In the genomic region with DNA sequence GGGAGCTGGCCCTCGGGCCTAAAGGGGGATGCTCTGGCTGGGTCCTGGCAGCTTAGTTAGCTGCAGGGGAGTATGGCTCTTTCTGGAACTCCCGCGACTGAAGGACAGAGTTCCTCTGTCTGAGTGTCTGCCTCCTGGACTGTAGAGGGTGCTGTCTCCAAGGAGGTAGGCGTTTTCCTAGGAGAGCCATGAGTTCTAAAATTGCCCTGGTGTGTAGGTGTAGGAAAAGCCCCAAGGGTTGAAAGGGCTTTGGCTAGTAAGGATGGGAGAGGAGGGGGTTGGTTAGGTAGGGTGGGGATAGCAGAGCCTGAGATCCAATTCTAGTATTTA, we compare ENCODE assay signal across 8 mouse cellular contexts. TPM values are rescaled to one million over a fixed set of nuclear protein-coding genes. Genes with fewer than 3 reads are reported as not detected.
DNase-seq lines count a peak whose midpoint lies in the region; ATAC-seq and TF ChIP-seq lines count a peak whose summit lies in the region.
"Had no signal": no experiment of that assay in that cellular context is flagged by ENCODE, and none has a peak within 500 bp of the region (broad histone marks: within the 10 kb centered on the region; RNA-seq: fewer than 3 reads in every experiment).

Upk2 (minus strand) TSS at position 86 of the 330 bp plus-strand sequence.

- no peak within 1 kb of the TSS for H3K4me2 ChIP-seq in liver, embryonic 14.5 days (ENCODE audit: low read depth)
- no peak within 1 kb of the TSS for H3K4me2 ChIP-seq in liver, embryonic 12.5 days
- H3K4me2 ChIP-seq in forebrain, embryonic 14.5 days (ENCODE audit: low read length) = no peak within 1 kb of the TSS
- H3K4me2 ChIP-seq in midbrain, embryonic 16.5 days (ENCODE audit: low read length) = no peak within 1 kb of the TSS

- no peak for DNase-seq in liver, embryonic 14.5 days (ENCODE audit: low read depth in 3 of 3, low spot score in 3 of 3)
- DNase-seq in adipocyte (ENCODE audit: low spot score) = peak; percentile 33
- peak; percentile 25 for DNase-seq in forebrain, embryonic 14.5 days (ENCODE audit: low spot score)
- no peak for DNase-seq in adrenal gland, adult 18-20 months (ENCODE audit: low spot score in 2 of 2)

- no peak for ATAC-seq in liver, embryonic 14.5 days (ENCODE audit: insufficient read depth)
- no peak for ATAC-seq in liver, embryonic 12.5 days
- no peak for ATAC-seq in forebrain, embryonic 14.5 days
- ATAC-seq in midbrain, embryonic 16.5 days = no peak
- no peak for ATAC-seq in erythroblast, adult 5-6 weeks (replicated peaks; ENCODE audit: low FRiP score, poor library complexity, severe bottlenecking)

- TF ChIP-seq CTCF in liver, embryonic 14.5 days (IDR thresholded peaks at IDR 0.05; ENCODE audit: low read depth) = 0 out of 2 replicates have a peak, but pooled peaks have one; percentile 14

- H3K27ac ChIP-seq in liver, embryonic 14.5 days = no peak within 1 kb of the TSS
- H3K27ac ChIP-seq in liver, embryonic 12.5 days = no peak within 1 kb of the TSS
- H3K27ac ChIP-seq in forebrain, embryonic 14.5 days (ENCODE audit: low read depth, low read length) = 0 out of 2 replicates have a peak within 1 kb of the TSS, but pooled peaks have one; percentile 27
- H3K27ac ChIP-seq in midbrain, embryonic 16.5 days (ENCODE audit: low read length) = 0 out of 2 replicates have a peak within 1 kb of the TSS, but pooled peaks have one; percentile 22

- H3K4me1 ChIP-seq in liver, embryonic 14.5 days (replicated peaks; ENCODE audit: control insufficient read depth in 2 of 2, insufficient read depth in 2 of 2, low read length in 1 of 2) = no peaks in the 10 kb centered on the region
- H3K4me1 ChIP-seq in liver, embryonic 12.5 days = no peaks in the 10 kb centered on the region
- peaks cover 25% of the 10 kb centered on the region for H3K4me1 ChIP-seq in forebrain, embryonic 14.5 days (ENCODE audit: control insufficient read depth, insufficient read depth, low read length)
- H3K4me1 ChIP-seq in midbrain, embryonic 16.5 days (ENCODE audit: control insufficient read depth, insufficient read depth, low read length) = peaks cover 34% of the 10 kb centered on the region

- 25% methylated on average over 4 of the region's 4 CpGs for WGBS in liver, embryonic 14.5 days (ENCODE audit: insufficient replicate concordance)
- 29% methylated on average over 4 of the region's 4 CpGs for WGBS in liver, embryonic 12.5 days (ENCODE audit: insufficient replicate concordance)
- WGBS in forebrain, embryonic 14.5 days = 23% methylated on average over 4 of the region's 4 CpGs
- WGBS in midbrain, embryonic 16.5 days = 18% methylated on average over 4 of the region's 4 CpGs

- no peak within 1 kb of the TSS for H3K4me3 ChIP-seq in liver, embryonic 14.5 days (ENCODE audit: insufficient read depth in 1 of 2, low read depth in 2 of 2, low read length in 2 of 2)
- H3K4me3 ChIP-seq in liver, embryonic 12.5 days = no peak within 1 kb of the TSS
- no peak within 1 kb of the TSS for H3K4me3 ChIP-seq in forebrain, embryonic 14.5 days (ENCODE audit: low read depth, low read length)
- no peak within 1 kb of the TSS for H3K4me3 ChIP-seq in midbrain, embryonic 16.5 days (ENCODE audit: low read depth, low read length)

- H3K36me3 ChIP-seq in liver, embryonic 14.5 days (replicated peaks; ENCODE audit: control insufficient read depth, insufficient read depth, low read depth) = no peaks in the 10 kb centered on the region
- no peaks in the 10 kb centered on the region for H3K36me3 ChIP-seq in liver, embryonic 12.5 days
- no peaks in the 10 kb centered on the region for H3K36me3 ChIP-seq in forebrain, embryonic 14.5 days (ENCODE audit: control insufficient read depth, insufficient read depth, low read length)
- no peaks in the 10 kb centered on the region for H3K36me3 ChIP-seq in midbrain, embryonic 16.5 days (ENCODE audit: control insufficient read depth, insufficient read depth, low read length)

- H3K9me3 ChIP-seq in liver, embryonic 14.5 days (ENCODE audit: control insufficient read depth, low read length) = no peaks in the 10 kb centered on the region
- H3K9me3 ChIP-seq in liver, embryonic 12.5 days (replicated peaks) = no peaks in the 10 kb centered on the region
- H3K9me3 ChIP-seq in forebrain, embryonic 14.5 days (replicated peaks; ENCODE audit: control insufficient read depth, low read length) = no peaks in the 10 kb centered on the region
- no peaks in the 10 kb centered on the region for H3K9me3 ChIP-seq in midbrain, embryonic 16.5 days (replicated peaks; ENCODE audit: control insufficient read depth, low read length, poor library complexity, severe bottlenecking)

- H3K27me3 ChIP-seq in liver, embryonic 14.5 days (ENCODE audit: control insufficient read depth, insufficient read depth, low read length) = no peaks in the 10 kb centered on the region; the same call in 1 of the 2 replicates
- H3K27me3 ChIP-seq in liver, embryonic 12.5 days (replicated peaks) = peaks cover 58% of the 10 kb centered on the region
- no peaks in the 10 kb centered on the region for H3K27me3 ChIP-seq in forebrain, embryonic 14.5 days (replicated peaks; ENCODE audit: control insufficient read depth, insufficient read depth, low read length)
- no peaks in the 10 kb centered on the region for H3K27me3 ChIP-seq in midbrain, embryonic 16.5 days (ENCODE audit: control insufficient read depth, insufficient read depth, low read depth, low read length)

- H3K9ac ChIP-seq in liver, embryonic 14.5 days (replicated peaks) = no peak within 1 kb of the TSS
- H3K9ac ChIP-seq in liver, embryonic 12.5 days = no peak within 1 kb of the TSS; the same call in 1 of the 2 replicates
- H3K9ac ChIP-seq in forebrain, embryonic 14.5 days (ENCODE audit: low read length) = no peak within 1 kb of the TSS
- 0 out of 2 replicates have a peak within 1 kb of the TSS, but pooled peaks have one; percentile 44 for H3K9ac ChIP-seq in midbrain, embryonic 16.5 days (ENCODE audit: low read depth, low read length)

- TF ChIP-seq EP300 in liver, embryonic 14.5 days (IDR thresholded peaks at IDR 0.05; ENCODE audit: low read depth) = no peak

RNA-seq across cellular contexts. Expression of gene Upk2, which starts in this region (rescaled TPM):
- 0.04 TPM in 1 of 2 replicates, not detected in the other for polyA plus RNA-seq in liver, embryonic 14.5 days (2012; rRNA removed)
- not detected in 2 replicates for polyA plus RNA-seq in liver, embryonic 14.5 days (2014; fragmentation: Nextera tagmentation; extraction: Ambion mirVana)
- not detected in 2 replicates for polyA plus RNA-seq in liver, embryonic 12.5 days (2016; fragmentation: Nextera tagmentation; extraction: Ambion mirVana)
- not detected in 2 replicates for polyA plus RNA-seq in forebrain, embryonic 14.5 days (2014; fragmentation: Nextera tagmentation; extraction: Ambion mirVana)
- polyA plus RNA-seq in midbrain, embryonic 16.5 days (2015; fragmentation: Nextera tagmentation; extraction: Ambion mirVana) = not detected in 2 replicates
- not detected for total RNA-seq in adrenal gland, adult 18-20 months (2021)
- not detected in 2 replicates for total RNA-seq in erythroblast, adult 5-6 weeks (2015; ENCODE audit: low replicate concordance)
- not detected in 2 replicates for total RNA-seq in erythroblast, adult 5-6 weeks (2017; ENCODE audit: low replicate concordance)
- total RNA-seq: adrenal gland, adult 8-10 months had no signal

Comparison
In these comparisons a context has a peak if more than half of its experiments do, and no peak if none do; other contexts are left out.
1. Peak in DNase-seq and H3K27ac ChIP-seq in forebrain, embryonic 14.5 days; RNA of the gene not detected or under 1 TPM.